Mouse (Mus musculus) thymus, adult 2 months (tissue): ENCODE measurements around the gene Mn1. TPM values are rescaled to one million over a fixed set of nuclear protein-coding genes. Genes with fewer than 3 reads are reported as not detected.

Experiments
- DNase-seq: peaks from one replicate; pipeline ENCODE4 v3.0.0; 2021
- H3K27ac ChIP-seq: fragments of 200-500 bp; 2 replicates; pipeline ENCODE4 v1.5.1; 2012; ENCODE audit warnings: low read length, control low read depth; ENCODE audit not compliant: control insufficient read depth, insufficient read depth
- H3K27me3 ChIP-seq: fragments of 200-500 bp; 2 replicates; pipeline ENCODE4 v1.6.1; 2012; ENCODE audit warnings: mild to moderate bottlenecking, low read length, moderate library complexity, mixed read lengths; ENCODE audit not compliant: control insufficient read depth, insufficient read depth
- H3K36me3 ChIP-seq: fragments of 200-500 bp; 2 replicates; pipeline ENCODE4 v1.6.1; 2012; ENCODE audit warnings: mild to moderate bottlenecking, low read length, moderate library complexity; ENCODE audit not compliant: control insufficient read depth, insufficient read depth
- H3K4me1 ChIP-seq: fragments of 200-500 bp; replicated peaks from 2 replicates; pipeline ENCODE4 v1.6.1; 2012; ENCODE audit warnings: low read length; ENCODE audit not compliant: control insufficient read depth, insufficient read depth
- H3K4me3 ChIP-seq: fragments of 200-500 bp; 2 replicates; pipeline ENCODE4 v1.5.1; 2012; ENCODE audit warnings: mild to moderate bottlenecking, low read length, control low read depth, moderate library complexity; ENCODE audit not compliant: control insufficient read depth, insufficient read depth
- CTCF ChIP-seq: fragments of 200-500 bp; IDR thresholded peaks from 2 replicates; pipeline ENCODE4 v1.5.1; 2012; ENCODE audit warnings: mild to moderate bottlenecking, control low read depth, low read length, moderate library complexity, borderline replicate concordance; ENCODE audit not compliant: control insufficient read depth, poor library complexity, insufficient read depth; ENCODE audit errors: extremely low read depth
- POLR2A ChIP-seq: fragments of 200-500 bp; IDR thresholded peaks from 2 replicates; pipeline ENCODE4 v1.6.1; 2012; ENCODE audit warnings: mild to moderate bottlenecking, low read length, control low read depth, moderate library complexity; ENCODE audit not compliant: control insufficient read depth, poor library complexity, insufficient read depth; ENCODE audit errors: extremely low read depth
- WGBS: fragments of 180-500 bp; shearing (Covaris S2); methylation state at CpG from one replicate; pipeline ENCODE4 v1.1.7; 2018; 5-methylcytosine and 5-hydroxymethylcytosine counted together
- polyA plus RNA-seq: library from polyadenylated mRNA; depleted of rRNA; stranded (reverse); fragments of >200 nt; gene quantifications from 2 replicates; pipeline ENCODE4 v1.2.3, GENCODE M21; 2012

Mn1 gene
- polyA plus RNA-seq, 1 experiment: 3.4 TPM

GRCm38 (mm10) chr5:111408470-111409105 lies 8.6 kb upstream of the Mn1 start:
- TF ChIP-seq POLR2A (no peak), CTCF (no peak)
- H3K27ac ChIP-seq: no peak overlapping the region
- no peaks in the 10 kb centered on the region for H3K27me3 ChIP-seq
- no peak overlapping the region for H3K4me3 ChIP-seq
- WGBS: 85% methylated on average over 14 of the region's 14 CpGs
- no peaks in the 10 kb centered on the region for H3K4me1 ChIP-seq
- H3K36me3 ChIP-seq: no peaks in the 10 kb centered on the region
- no peak for DNase-seq

GRCm38 (mm10) chr5:111409412-111410044 lies 7.6 kb upstream of the Mn1 start:
- Histone ChIP-seq H3K27ac (no peak overlapping the region), H3K27me3 (no peaks in the 10 kb centered on the region), H3K36me3 (no peaks in the 10 kb centered on the region), H3K4me3 (no peak overlapping the region), H3K4me1 (peaks cover 3% of the 10 kb centered on the region)
- peak; percentile 18 for DNase-seq
- TF ChIP-seq POLR2A (no peak), CTCF (no peak; the same call in 1 of the 2 replicates)
- WGBS: 7% methylated on average over 1 of the region's 1 CpGs

- H3K4me3 ChIP-seq: no peak overlapping the region
- 92% methylated on average over 3 of the region's 3 CpGs for WGBS
- TF ChIP-seq POLR2A: no peak
- no peak for TF ChIP-seq CTCF
- DNase-seq: no peak
- no peaks in the 10 kb centered on the region for H3K27me3 ChIP-seq
- peaks cover 11% of the 10 kb centered on the region for H3K4me1 ChIP-seq
- H3K27ac ChIP-seq: no peak overlapping the region
- no peaks in the 10 kb centered on the region for H3K36me3 ChIP-seq
These were observed 6.5 kb upstream of the Mn1 start for GRCm38 (mm10) chr5:111410665-111411064.

- no peak overlapping the region for H3K4me3 ChIP-seq
- peak; percentile 87 for DNase-seq
These were observed 3.0 kb upstream of the Mn1 start for GRCm38 (mm10) chr5:111414192-111414591.

GRCm38 (mm10) chr5:111414770-111415249 lies 2.4 kb upstream of the Mn1 start:
- H3K4me1 ChIP-seq: peaks cover 20% of the 10 kb centered on the region
- no peaks in the 10 kb centered on the region for H3K36me3 ChIP-seq
- no peak overlapping the region for H3K27ac ChIP-seq
- peaks cover 16% of the 10 kb centered on the region; the same call in 1 of the 2 replicates for H3K27me3 ChIP-seq
- no peak for DNase-seq
- 74% methylated on average over 4 of the region's 4 CpGs for WGBS
- no peak overlapping the region for H3K4me3 ChIP-seq
- TF ChIP-seq POLR2A: no peak
- no peak for TF ChIP-seq CTCF

More at GRCm38 (mm10) chr5:111414192-111414591, 3.0 kb upstream of the Mn1 start:
- peak; percentile 82 for TF ChIP-seq CTCF
- no peak for TF ChIP-seq POLR2A
- Histone ChIP-seq H3K4me1 (peaks cover 20% of the 10 kb centered on the region), H3K36me3 (no peaks in the 10 kb centered on the region), H3K27ac (no peak overlapping the region), H3K27me3 (peaks cover 16% of the 10 kb centered on the region; the same call in 1 of the 2 replicates)
- 0% methylated on average over 5 of the region's 5 CpGs for WGBS

GRCm38 (mm10) chr5:111415575-111415974 lies 1.6 kb upstream of the Mn1 start:
- Histone ChIP-seq H3K36me3 (no peaks in the 10 kb centered on the region), H3K27ac (no peak overlapping the region), H3K27me3 (peaks cover 20% of the 10 kb centered on the region; the same call in 1 of the 2 replicates), H3K4me3 (no peak overlapping the region), H3K4me1 (peaks cover 20% of the 10 kb centered on the region)
- no peak for DNase-seq
- WGBS: 1% methylated on average over 14 of the region's 14 CpGs
- TF ChIP-seq CTCF (no peak), POLR2A (no peak)
